Mouse (Mus musculus): ENCODE data around the gene Shmt2. TPM values are rescaled to one million over a fixed set of nuclear protein-coding genes. Genes with fewer than 3 reads are reported as not detected.
A peak's percentile ranks its signal among the peaks of the same experiment; 100 is the strongest.

Shmt2 gene
- polyA plus RNA-seq, 1 experiment from 2014 or later = 71.7 TPM

DNA sequence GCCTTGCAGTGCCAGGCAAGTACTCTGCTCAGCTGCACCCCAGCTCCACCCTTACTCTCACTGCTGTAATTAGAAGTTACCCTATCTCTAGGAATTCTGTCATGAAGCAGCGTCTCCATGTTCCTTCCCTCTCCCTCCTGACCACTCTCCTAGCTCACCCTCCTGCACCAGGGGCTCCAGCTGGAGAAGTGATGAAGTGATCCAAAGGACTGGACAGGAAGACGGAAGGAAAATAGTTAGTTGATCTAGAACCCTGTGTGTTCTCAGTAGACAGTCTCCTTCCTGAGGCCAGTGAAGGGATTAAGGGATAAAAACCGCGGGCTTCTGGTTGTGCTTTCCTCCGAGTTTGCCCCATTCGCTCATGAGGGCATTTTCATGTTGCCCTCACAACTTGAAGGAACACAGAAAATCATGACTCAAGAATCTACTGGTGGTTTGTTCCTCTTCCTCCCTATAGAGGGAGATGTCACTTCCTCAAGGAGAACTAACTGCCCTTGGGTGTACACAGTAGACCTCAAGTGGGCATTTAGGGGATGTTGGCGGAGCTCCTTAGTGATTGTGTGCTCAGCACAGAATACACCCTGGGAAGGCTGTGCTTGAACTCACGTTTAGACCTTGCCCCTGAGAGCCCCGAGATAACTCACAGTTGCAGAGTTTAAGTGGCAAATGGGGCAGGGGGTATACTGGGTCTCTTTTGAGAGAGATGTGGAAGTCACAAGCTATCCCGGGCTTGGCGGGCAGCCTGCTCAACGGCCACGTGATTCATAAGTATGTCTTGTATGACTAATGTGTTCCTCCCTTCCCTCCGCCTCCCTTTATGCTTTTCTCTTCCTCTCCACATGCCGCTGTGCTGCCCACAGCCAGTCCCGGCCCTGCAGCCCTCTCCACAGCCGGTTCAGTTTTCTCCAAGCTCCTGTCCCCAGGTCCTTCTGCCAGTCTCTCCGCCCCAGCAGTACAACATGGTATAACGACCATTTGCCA, 41.1 kb downstream of the Shmt2 start:
- Histone ChIP-seq H3K36me3 (ENCODE audit: control insufficient read depth, insufficient read depth, low read length) (peaks cover 88% of the 10 kb centered on the region), H3K4me3 (ENCODE audit: control insufficient read depth in 1 of 2, insufficient read depth in 1 of 2, low read depth in 1 of 2, low read length in 2 of 2) (no peak overlapping the region), H3K4me2 (ENCODE audit: low read length) (no peak overlapping the region), H3K9ac (ENCODE audit: low read length) (no peak overlapping the region), H3K27me3 (ENCODE audit: control insufficient read depth, insufficient read depth, low read length) (no peaks in the 10 kb centered on the region), H3K9me3 (ENCODE audit: control insufficient read depth, low read length) (no peaks in the 10 kb centered on the region), H3K27ac (replicated peaks in 1 of 2; ENCODE audit: control insufficient read depth in 1 of 2, insufficient read depth in 1 of 2, low read depth in 2 of 2, low read length in 2 of 2) (no peak overlapping the region), H3K4me1 (ENCODE audit: control insufficient read depth in 2 of 2, insufficient read depth in 2 of 2, low read length in 2 of 2) (no peaks in the 10 kb centered on the region)
- WGBS = 83% methylated on average over 19 of the region's 19 CpGs
- ATAC-seq (ENCODE audit: insufficient number of reproducible peaks, insufficient read depth, low FRiP score, low read depth) = 0 out of 2 replicates have a peak, but pooled peaks have one; percentile 39

DNA sequence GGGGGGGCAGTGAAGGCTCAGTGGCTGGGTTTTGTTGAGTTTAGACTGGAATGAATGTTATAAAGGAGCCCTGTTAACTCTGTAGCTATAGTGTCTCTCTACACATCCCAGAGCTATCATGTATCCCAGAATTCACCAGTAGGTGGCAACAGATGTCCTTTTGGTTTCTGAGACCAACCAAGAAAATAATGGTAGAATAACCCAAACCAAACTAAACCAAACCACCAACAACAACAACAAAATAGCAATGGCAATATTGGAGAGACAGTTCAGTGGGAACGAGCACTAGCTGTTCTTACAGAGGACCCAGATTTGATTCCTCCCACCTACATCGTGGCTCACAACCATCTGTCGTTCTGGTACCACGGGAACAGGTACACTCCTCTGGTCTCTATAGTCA, 43.1 kb downstream of the Shmt2 start:
- Histone ChIP-seq H3K4me2 (ENCODE audit: low read length) (no peak overlapping the region), H3K4me1 (ENCODE audit: control insufficient read depth in 2 of 2, insufficient read depth in 2 of 2, low read length in 2 of 2) (no peaks in the 10 kb centered on the region), H3K9ac (ENCODE audit: low read length) (no peak overlapping the region), H3K4me3 (ENCODE audit: control insufficient read depth in 1 of 2, insufficient read depth in 1 of 2, low read depth in 1 of 2, low read length in 2 of 2) (no peak overlapping the region), H3K27ac (replicated peaks in 1 of 2; ENCODE audit: control insufficient read depth in 1 of 2, insufficient read depth in 1 of 2, low read depth in 2 of 2, low read length in 2 of 2) (no peak overlapping the region), H3K36me3 (ENCODE audit: control insufficient read depth, insufficient read depth, low read length) (peaks cover 83% of the 10 kb centered on the region), H3K27me3 (ENCODE audit: control insufficient read depth, insufficient read depth, low read length) (no peaks in the 10 kb centered on the region), H3K9me3 (ENCODE audit: control insufficient read depth, low read length) (no peaks in the 10 kb centered on the region)
- WGBS = 93% methylated on average over 4 of the region's 4 CpGs
- no peak for ATAC-seq (ENCODE audit: insufficient number of reproducible peaks, insufficient read depth, low FRiP score, low read depth)

DNA sequence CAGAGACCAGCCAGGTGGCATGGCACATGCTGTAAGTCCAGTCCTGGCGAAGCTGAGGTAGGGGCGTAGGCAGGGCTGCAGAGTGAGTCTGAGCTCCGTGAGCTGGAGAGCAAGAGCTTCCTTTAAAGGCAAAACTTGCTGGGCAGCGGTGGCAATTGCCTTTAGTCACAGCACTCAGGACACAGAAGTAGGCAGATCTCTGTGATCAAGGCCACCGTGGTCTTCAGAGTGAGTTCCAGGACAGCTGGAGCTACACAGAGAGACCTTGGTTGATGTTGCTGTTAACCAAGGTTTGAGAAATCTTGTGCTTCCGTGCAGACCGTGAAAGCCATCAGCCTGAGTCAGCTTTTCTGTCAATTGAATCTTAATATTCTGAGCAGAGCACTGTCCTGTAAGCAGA, 44.9 kb downstream of the Shmt2 start:
- no peak for ATAC-seq (ENCODE audit: insufficient number of reproducible peaks, insufficient read depth, low FRiP score, low read depth)
- H3K9me3 ChIP-seq (ENCODE audit: control insufficient read depth, low read length) = no peaks in the 10 kb centered on the region
- no peak overlapping the region for H3K9ac ChIP-seq (ENCODE audit: low read length)
- H3K36me3 ChIP-seq (ENCODE audit: control insufficient read depth, insufficient read depth, low read length) = peaks cover 74% of the 10 kb centered on the region
- H3K4me1 ChIP-seq (ENCODE audit: control insufficient read depth in 2 of 2, insufficient read depth in 2 of 2, low read length in 2 of 2) = peaks cover 0 to 6% of the 10 kb centered on the region in 2 experiments; a peak in 2 of 4 replicates
- 77% methylated on average over 7 of the region's 7 CpGs for WGBS
- no peak overlapping the region for H3K4me2 ChIP-seq (ENCODE audit: low read length)
- H3K4me3 ChIP-seq (ENCODE audit: control insufficient read depth in 1 of 2, insufficient read depth in 1 of 2, low read depth in 1 of 2, low read length in 2 of 2) = no peak overlapping the region
- no peak overlapping the region for H3K27ac ChIP-seq (replicated peaks in 1 of 2; ENCODE audit: control insufficient read depth in 1 of 2, insufficient read depth in 1 of 2, low read depth in 2 of 2, low read length in 2 of 2)
- no peaks in the 10 kb centered on the region for H3K27me3 ChIP-seq (ENCODE audit: control insufficient read depth, insufficient read depth, low read length)

GRCm38 (mm10) chr10:127476541-127476940, 45.7 kb downstream of the Shmt2 start:
- Histone ChIP-seq H3K9ac (ENCODE audit: low read length) (no peak overlapping the region), H3K4me3 (ENCODE audit: control insufficient read depth in 1 of 2, insufficient read depth in 1 of 2, low read depth in 1 of 2, low read length in 2 of 2) (no peak overlapping the region), H3K4me2 (ENCODE audit: low read length) (no peak overlapping the region), H3K36me3 (ENCODE audit: control insufficient read depth, insufficient read depth, low read length) (peaks cover 72% of the 10 kb centered on the region), H3K4me1 (ENCODE audit: control insufficient read depth in 2 of 2, insufficient read depth in 2 of 2, low read length in 2 of 2) (peaks cover 3 to 10% of the 10 kb centered on the region in 2 experiments), H3K9me3 (ENCODE audit: control insufficient read depth, low read length) (no peaks in the 10 kb centered on the region), H3K27me3 (ENCODE audit: control insufficient read depth, insufficient read depth, low read length) (no peaks in the 10 kb centered on the region), H3K27ac (replicated peaks in 1 of 2; ENCODE audit: control insufficient read depth in 1 of 2, insufficient read depth in 1 of 2, low read depth in 2 of 2, low read length in 2 of 2) (no peak overlapping the region)
- no peak for ATAC-seq (ENCODE audit: insufficient number of reproducible peaks, insufficient read depth, low FRiP score, low read depth)
- 92% methylated on average over 3 of the region's 3 CpGs for WGBS

DNA sequence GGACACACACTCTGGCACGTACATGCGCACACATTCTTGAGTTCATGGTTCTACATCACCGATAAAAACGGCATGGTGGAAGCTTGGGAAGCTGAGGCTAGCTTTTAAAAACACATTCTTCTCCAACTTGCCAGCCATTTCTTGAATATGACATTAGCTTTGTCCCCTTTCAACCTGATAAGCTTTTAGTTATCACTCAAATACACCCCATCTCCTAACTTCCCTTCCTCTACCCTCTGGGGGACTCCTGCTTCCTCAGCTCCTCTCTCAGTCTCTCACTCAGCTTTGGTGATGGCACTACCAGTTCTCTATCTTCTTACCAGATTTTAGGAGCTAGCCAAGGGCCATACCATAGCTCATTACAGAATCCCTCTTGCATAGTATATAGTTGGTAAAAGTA, 47.1 kb downstream of the Shmt2 start:
- H3K4me3 ChIP-seq (ENCODE audit: control insufficient read depth in 1 of 2, insufficient read depth in 1 of 2, low read depth in 1 of 2, low read length in 2 of 2) = no peak overlapping the region
- peaks cover 3 to 20% of the 10 kb centered on the region in 2 experiments for H3K4me1 ChIP-seq (ENCODE audit: control insufficient read depth in 2 of 2, insufficient read depth in 2 of 2, low read length in 2 of 2)
- H3K36me3 ChIP-seq (ENCODE audit: control insufficient read depth, insufficient read depth, low read length) = peaks cover 67% of the 10 kb centered on the region
- no peaks in the 10 kb centered on the region for H3K9me3 ChIP-seq (ENCODE audit: control insufficient read depth, low read length)
- H3K9ac ChIP-seq (ENCODE audit: low read length) = no peak overlapping the region
- 93% methylated on average over 4 of the region's 4 CpGs for WGBS
- ATAC-seq (ENCODE audit: insufficient number of reproducible peaks, insufficient read depth, low FRiP score, low read depth) = no peak
- no peaks in the 10 kb centered on the region for H3K27me3 ChIP-seq (ENCODE audit: control insufficient read depth, insufficient read depth, low read length)
- no peak overlapping the region for H3K4me2 ChIP-seq (ENCODE audit: low read length)
- no peak overlapping the region for H3K27ac ChIP-seq (replicated peaks in 1 of 2; ENCODE audit: control insufficient read depth in 1 of 2, insufficient read depth in 1 of 2, low read depth in 2 of 2, low read length in 2 of 2)

GRCm38 (mm10) chr10:127472722-127473121, 49.5 kb downstream of the Shmt2 start:
- 37% methylated on average over 9 of the region's 9 CpGs for WGBS
- Histone ChIP-seq H3K9ac (ENCODE audit: low read length) (no peak overlapping the region), H3K4me2 (ENCODE audit: low read length) (no peak overlapping the region), H3K27ac (replicated peaks in 1 of 2; ENCODE audit: control insufficient read depth in 1 of 2, insufficient read depth in 1 of 2, low read depth in 2 of 2, low read length in 2 of 2) (no peak overlapping the region), H3K4me3 (ENCODE audit: control insufficient read depth in 1 of 2, insufficient read depth in 1 of 2, low read depth in 1 of 2, low read length in 2 of 2) (no peak overlapping the region), H3K4me1 (ENCODE audit: control insufficient read depth in 2 of 2, insufficient read depth in 2 of 2, low read length in 2 of 2) (peaks cover 3 to 20% of the 10 kb centered on the region in 2 experiments), H3K9me3 (ENCODE audit: control insufficient read depth, low read length) (no peaks in the 10 kb centered on the region), H3K27me3 (ENCODE audit: control insufficient read depth, insufficient read depth, low read length) (no peaks in the 10 kb centered on the region), H3K36me3 (ENCODE audit: control insufficient read depth, insufficient read depth, low read length) (peaks cover 68% of the 10 kb centered on the region)
- peak; percentile 66; the same call in 1 of the 2 replicates for ATAC-seq (ENCODE audit: insufficient number of reproducible peaks, insufficient read depth, low FRiP score, low read depth)

GRCm38 (mm10) chr10:127471281-127471988, 50.8 kb downstream of the Shmt2 start:
- 48% methylated on average over 15 of the region's 15 CpGs for WGBS
- Histone ChIP-seq H3K4me2 (ENCODE audit: low read length) (no peak overlapping the region), H3K9ac (ENCODE audit: low read length) (no peak overlapping the region), H3K27me3 (ENCODE audit: control insufficient read depth, insufficient read depth, low read length) (no peaks in the 10 kb centered on the region), H3K27ac (replicated peaks in 1 of 2; ENCODE audit: control insufficient read depth in 1 of 2, insufficient read depth in 1 of 2, low read depth in 2 of 2, low read length in 2 of 2) (peak overlapping the region in 1 of 2 experiments; percentile 24; a peak in 1 of 4 replicates), H3K4me3 (ENCODE audit: control insufficient read depth in 1 of 2, insufficient read depth in 1 of 2, low read depth in 1 of 2, low read length in 2 of 2) (no peak overlapping the region), H3K36me3 (ENCODE audit: control insufficient read depth, insufficient read depth, low read length) (peaks cover 63% of the 10 kb centered on the region), H3K4me1 (ENCODE audit: control insufficient read depth in 2 of 2, insufficient read depth in 2 of 2, low read length in 2 of 2) (peaks cover 3 to 20% of the 10 kb centered on the region in 2 experiments), H3K9me3 (ENCODE audit: control insufficient read depth, low read length) (no peaks in the 10 kb centered on the region)
- ATAC-seq (ENCODE audit: insufficient number of reproducible peaks, insufficient read depth, low FRiP score, low read depth) = no peak
